Mouse (Mus musculus): ENCODE measurements at regions not wholly inside any gene's neighbourhood (a gene's known extent, or its start where the extent isn't known, plus 50 kb on each side); places are given as distances from the start of the nearest gene placed in this dataset.

DNA sequence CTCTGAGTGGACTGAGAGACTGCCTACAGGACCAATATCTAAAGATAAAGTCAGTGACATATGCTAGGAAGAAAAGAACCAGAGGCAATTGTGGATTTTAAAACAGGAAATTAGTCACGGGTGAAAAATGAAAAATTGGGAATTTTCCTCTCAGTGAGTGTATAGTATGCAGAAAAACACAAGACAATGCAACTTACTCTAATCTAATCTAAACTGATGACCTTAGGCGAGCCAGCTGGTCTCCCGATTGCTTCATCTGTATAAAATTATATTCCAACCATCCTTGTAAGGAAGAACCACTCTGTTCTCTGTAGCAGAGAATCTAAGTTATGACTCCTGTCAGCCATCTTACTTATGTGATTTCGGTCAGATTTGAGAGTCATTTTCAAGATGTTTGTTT is 234.4 kb upstream of the Nt5e start:
- Histone ChIP-seq H3K9ac (ENCODE audit: control insufficient read depth, low read depth, low read length, poor library complexity, severe bottlenecking) (no peak overlapping the region), H3K9me3 (replicated peaks; ENCODE audit: insufficient read depth, low read length) (no peaks in the 10 kb centered on the region), H3K79me2 (ENCODE audit: control insufficient read depth, insufficient read depth, low read length, poor library complexity) (no peaks in the 10 kb centered on the region), H3K36me3 (ENCODE audit: control insufficient read depth in 1 of 2, insufficient read depth in 2 of 2, low read length in 2 of 2) (no peaks in the 10 kb centered on the region), H3K4me1 (ENCODE audit: control insufficient read depth in 1 of 2, insufficient read depth in 2 of 2, low read length in 2 of 2) (no peaks in the 10 kb centered on the region), H3K27me3 (ENCODE audit: control insufficient read depth in 1 of 2, insufficient read depth in 2 of 2, low read length in 2 of 2) (no peaks in the 10 kb centered on the region), H3K27ac (ENCODE audit: control insufficient read depth, low read depth, low read length) (no peak overlapping the region), H3K4me3 (ENCODE audit: control insufficient read depth in 1 of 2, insufficient read depth in 1 of 2, low read depth in 2 of 2, low read length in 2 of 2) (no peak overlapping the region)
- no peak for DNase-seq (ENCODE audit: low read depth, low spot score)
- no peak for TF ChIP-seq TCF12 (IDR thresholded peaks at IDR 0.05; ENCODE audit: low read depth, low read length)
- no peak for TF ChIP-seq SMC3 (IDR thresholded peaks at IDR 0.05; ENCODE audit: low read depth, low read length)
- TF ChIP-seq ZC3H11A (IDR thresholded peaks at IDR 0.05; ENCODE audit: low read depth, low read length) = no peak
- no peak for TF ChIP-seq CHD2 (IDR thresholded peaks at IDR 0.05; ENCODE audit: low read length)
- no peak for TF ChIP-seq SIN3A (IDR thresholded peaks at IDR 0.05; ENCODE audit: low read length)
- no peak for TF ChIP-seq ZMIZ1 (IDR thresholded peaks at IDR 0.05; ENCODE audit: low read depth, low read length)
- TF ChIP-seq MYC (IDR thresholded peaks at IDR 0.05; ENCODE audit: low read depth, low read length) = no peak
- TF ChIP-seq JUND (IDR thresholded peaks at IDR 0.05; ENCODE audit: low read depth, low read length) = no peak
- TF ChIP-seq KAT2A (conservative IDR thresholded peaks at IDR 0.05; ENCODE audit: low read depth, low read length) = no peak
- no peak for TF ChIP-seq CTCF (IDR thresholded peaks at IDR 0.05 in 2 of 3, conservative IDR thresholded peaks at IDR 0.05 in 1 of 3; ENCODE audit: control insufficient read depth in 1 of 3, insufficient read depth in 1 of 3, low read depth in 2 of 3, low read length in 3 of 3, poor library complexity in 1 of 3, severe bottlenecking in 1 of 3)
- no peak for TF ChIP-seq ELF1 (IDR thresholded peaks at IDR 0.05; ENCODE audit: low read depth, low read length)
- TF ChIP-seq TAL1 (IDR thresholded peaks at IDR 0.05; ENCODE audit: low read length) = no peak
- TF ChIP-seq NRF1 (IDR thresholded peaks at IDR 0.05; ENCODE audit: insufficient read depth, low read depth, low read length, poor library complexity, severe bottlenecking) = no peak
- no peak for TF ChIP-seq ETS1 (IDR thresholded peaks at IDR 0.05; ENCODE audit: low read depth, low read length)
- TF ChIP-seq MAX (IDR thresholded peaks at IDR 0.05; ENCODE audit: low read length) = no peak
- no peak for TF ChIP-seq RCOR1 (IDR thresholded peaks at IDR 0.05; ENCODE audit: low read depth, low read length)
- TF ChIP-seq HCFC1 (IDR thresholded peaks at IDR 0.05; ENCODE audit: low read depth, low read length) = no peak
- TF ChIP-seq TBP (IDR thresholded peaks at IDR 0.05; ENCODE audit: low read depth, low read length) = no peak
- no peak for TF ChIP-seq MEF2A (IDR thresholded peaks at IDR 0.05; ENCODE audit: extremely low read depth, insufficient replicate concordance, low read depth, low read length, poor library complexity, severe bottlenecking)
- TF ChIP-seq ZNF384 (IDR thresholded peaks at IDR 0.05; ENCODE audit: low read depth, low read length) = no peak

DNA sequence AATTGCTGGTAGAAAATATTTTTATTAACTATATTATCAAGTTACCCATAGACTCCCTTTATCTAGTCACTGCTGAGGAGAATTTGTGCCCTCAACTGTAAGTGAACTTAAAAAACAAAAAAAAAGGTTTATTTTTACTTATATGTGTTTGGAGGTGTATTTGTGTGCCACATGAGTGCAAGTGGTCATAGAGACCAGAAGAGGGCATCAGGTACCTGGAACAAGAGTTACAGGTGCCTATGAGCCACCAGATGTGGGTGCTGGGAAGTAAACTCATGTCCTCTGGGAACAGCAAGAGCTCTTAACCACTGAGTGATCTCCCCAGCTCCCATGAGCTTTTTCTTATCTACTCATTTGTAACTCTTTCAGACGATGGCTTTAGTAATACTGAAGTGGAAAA is 213.9 kb upstream of the Nt5e start:
- no peak for TF ChIP-seq RCOR1 (IDR thresholded peaks at IDR 0.05; ENCODE audit: low read depth, low read length)
- no peak for TF ChIP-seq MYB (IDR thresholded peaks at IDR 0.05; ENCODE audit: low read depth, low read length)
- no peak for TF ChIP-seq MYC (IDR thresholded peaks at IDR 0.05; ENCODE audit: low read depth, low read length)
- no peak for TF ChIP-seq KAT2A (conservative IDR thresholded peaks at IDR 0.05; ENCODE audit: low read depth, low read length)
- TF ChIP-seq ETS1 (IDR thresholded peaks at IDR 0.05; ENCODE audit: low read depth, low read length) = no peak
- no peak for TF ChIP-seq CHD1 (IDR thresholded peaks at IDR 0.05; ENCODE audit: low read depth, low read length)
- TF ChIP-seq CTCF (IDR thresholded peaks at IDR 0.05 in 2 of 3, conservative IDR thresholded peaks at IDR 0.05 in 1 of 3; ENCODE audit: control insufficient read depth in 1 of 3, insufficient read depth in 1 of 3, low read depth in 2 of 3, low read length in 3 of 3, poor library complexity in 1 of 3, severe bottlenecking in 1 of 3) = no peak
- no peak for TF ChIP-seq POLR2A (IDR thresholded peaks at IDR 0.05; ENCODE audit: control insufficient read depth in 1 of 2, insufficient read depth in 1 of 2, low read depth in 1 of 2, low read length in 2 of 2, poor library complexity in 1 of 2)
- TF ChIP-seq MAFK (IDR thresholded peaks at IDR 0.05; ENCODE audit: borderline replicate concordance, low read depth, low read length) = no peak
- no peak for TF ChIP-seq TBP (IDR thresholded peaks at IDR 0.05; ENCODE audit: low read depth, low read length)
- TF ChIP-seq CHD2 (IDR thresholded peaks at IDR 0.05; ENCODE audit: low read length) = no peak
- H3K79me2 ChIP-seq (ENCODE audit: control insufficient read depth, insufficient read depth, low read length, poor library complexity) = no peaks in the 10 kb centered on the region
- H3K4me1 ChIP-seq (ENCODE audit: control insufficient read depth in 1 of 2, insufficient read depth in 2 of 2, low read length in 2 of 2) = no peaks in the 10 kb centered on the region
- H3K27me3 ChIP-seq (ENCODE audit: control insufficient read depth in 1 of 2, insufficient read depth in 2 of 2, low read length in 2 of 2) = no peaks in the 10 kb centered on the region
- H3K27ac ChIP-seq (ENCODE audit: control insufficient read depth, low read depth, low read length) = no peak overlapping the region
- H3K36me3 ChIP-seq (ENCODE audit: control insufficient read depth in 1 of 2, insufficient read depth in 2 of 2, low read length in 2 of 2) = no peaks in the 10 kb centered on the region
- H3K4me3 ChIP-seq (ENCODE audit: control insufficient read depth in 1 of 2, insufficient read depth in 1 of 2, low read depth in 2 of 2, low read length in 2 of 2) = no peak overlapping the region
- no peak overlapping the region for H3K9ac ChIP-seq (ENCODE audit: control insufficient read depth, low read depth, low read length, poor library complexity, severe bottlenecking)
- DNase-seq (ENCODE audit: low read depth, low spot score) = no peak
- no peaks in the 10 kb centered on the region for H3K9me3 ChIP-seq (replicated peaks; ENCODE audit: insufficient read depth, low read length)
